Mouse (Mus musculus) hindbrain, embryonic 14.5 days (tissue): ENCODE measurements at regions not wholly inside any gene's neighbourhood (a gene's known extent, or its start where the extent isn't known, plus 50 kb on each side); places are given as distances from the start of the nearest gene placed in this dataset.
A peak's percentile ranks its signal among the peaks of the same experiment; 100 is the strongest.

Source experiments
- ATAC-seq: fragments of 200-750 bp; cut with Nextera tagmentation; 2 replicates; pipeline ENCODE4 v1.8.0; 2017; ENCODE audit warnings: moderate number of reproducible peaks, mild to moderate bottlenecking, moderate TSS enrichment, moderate library complexity; ENCODE audit not compliant: low FRiP score
- DNase-seq: peaks from one replicate; pipeline ENCODE4 v3.0.0-alpha.2; 2015; ENCODE audit warnings: low spot score
- H3K27ac ChIP-seq: fragments of 300-500 bp; sonication (generic); 2 replicates; pipeline ENCODE4 v1.5.1; 2014; ENCODE audit warnings: mild to moderate bottlenecking, moderate library complexity
- H3K27me3 ChIP-seq: fragments of 300-500 bp; sonication (generic); 2 replicates; pipeline ENCODE4 v1.6.1; 2014; ENCODE audit warnings: mild to moderate bottlenecking, low read length, mixed read lengths; ENCODE audit not compliant: control insufficient read depth, insufficient read depth
- H3K36me3 ChIP-seq: fragments of 300-500 bp; sonication (generic); replicated peaks from 2 replicates; pipeline ENCODE4 v1.6.1; 2014; ENCODE audit not compliant: control insufficient read depth, insufficient read depth
- H3K4me1 ChIP-seq: fragments of 300-500 bp; sonication (generic); replicated peaks from 2 replicates; pipeline ENCODE4 v1.6.1; 2014; ENCODE audit warnings: antibody characterized with exemption, low read length, mixed read lengths; ENCODE audit not compliant: control insufficient read depth, insufficient read depth
- H3K4me2 ChIP-seq: fragments of 300-500 bp; sonication (generic); replicated peaks from 2 replicates; pipeline ENCODE4 v1.6.1; 2014; ENCODE audit warnings: mild to moderate bottlenecking, moderate library complexity
- H3K4me3 ChIP-seq: fragments of 300-500 bp; sonication (generic); replicated peaks from 2 replicates; pipeline ENCODE4 v1.5.1; 2014; ENCODE audit warnings: mild to moderate bottlenecking, low read length
- H3K9ac ChIP-seq: fragments of 300-500 bp; sonication (generic); 2 replicates; pipeline ENCODE4 v1.6.1; 2014
- H3K9me3 ChIP-seq: fragments of 300-500 bp; sonication (generic); 2 replicates; pipeline ENCODE4 v1.6.1; 2016; ENCODE audit warnings: low read length; ENCODE audit not compliant: control insufficient read depth
- WGBS: fragments of 180-500 bp; shearing (Covaris S2); extraction: QIAGEN DNeasy Blood & Tissue Kit; methylation state at CpG from one replicate; pipeline ENCODE4 v1.1.7; 2014; 5-methylcytosine and 5-hydroxymethylcytosine counted together

GRCm38 (mm10) chr10:119395048-119395447, 58.6 kb upstream of the Grip1 start:
- Histone ChIP-seq H3K27ac (no peak overlapping the region), H3K4me2 (no peak overlapping the region), H3K4me1 (no peaks in the 10 kb centered on the region), H3K9me3 (no peaks in the 10 kb centered on the region), H3K9ac (no peak overlapping the region), H3K27me3 (no peaks in the 10 kb centered on the region), H3K36me3 (no peaks in the 10 kb centered on the region), H3K4me3 (no peak overlapping the region)
- DNase-seq (peak; percentile 39), ATAC-seq (no peak)
- 59% methylated on average over 5 of the region's 5 CpGs for WGBS

DNA sequence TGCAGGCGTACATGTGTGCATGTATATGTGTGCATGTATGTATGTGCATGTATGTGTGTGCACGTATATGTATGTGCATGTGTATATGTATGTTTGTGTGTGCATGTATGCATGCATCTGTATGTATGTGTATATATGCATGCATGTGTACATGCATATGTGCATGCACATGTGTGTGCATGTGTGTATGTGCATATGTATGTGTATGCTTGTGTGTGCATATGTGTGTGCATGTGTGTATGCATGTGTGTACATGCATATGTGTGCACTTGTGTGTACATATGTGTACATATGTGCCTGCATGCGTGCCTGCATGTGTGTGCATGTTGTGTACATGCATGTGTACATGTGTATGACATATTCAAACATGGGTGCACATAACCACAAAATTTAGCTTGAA, 65.7 kb upstream of the Grip1 start:
- WGBS = 94% methylated on average over 3 of the region's 3 CpGs
- no peaks in the 10 kb centered on the region for H3K9me3 ChIP-seq
- no peak overlapping the region for H3K4me2 ChIP-seq
- no peaks in the 10 kb centered on the region for H3K27me3 ChIP-seq
- DNase-seq = no peak
- no peak for ATAC-seq
- H3K27ac ChIP-seq = no peak overlapping the region
- H3K36me3 ChIP-seq = no peaks in the 10 kb centered on the region
- no peak overlapping the region for H3K4me3 ChIP-seq
- no peak overlapping the region for H3K9ac ChIP-seq
- no peaks in the 10 kb centered on the region for H3K4me1 ChIP-seq

GRCm38 (mm10) chr10:119382257-119382656, 71.4 kb upstream of the Grip1 start:
- no peak for ATAC-seq
- Histone ChIP-seq H3K9ac (no peak overlapping the region), H3K9me3 (no peaks in the 10 kb centered on the region), H3K27me3 (no peaks in the 10 kb centered on the region), H3K27ac (no peak overlapping the region), H3K4me3 (no peak overlapping the region), H3K4me1 (no peaks in the 10 kb centered on the region), H3K36me3 (no peaks in the 10 kb centered on the region), H3K4me2 (no peak overlapping the region)
- 91% methylated on average over 11 of the region's 11 CpGs for WGBS
- DNase-seq = no peak

DNA sequence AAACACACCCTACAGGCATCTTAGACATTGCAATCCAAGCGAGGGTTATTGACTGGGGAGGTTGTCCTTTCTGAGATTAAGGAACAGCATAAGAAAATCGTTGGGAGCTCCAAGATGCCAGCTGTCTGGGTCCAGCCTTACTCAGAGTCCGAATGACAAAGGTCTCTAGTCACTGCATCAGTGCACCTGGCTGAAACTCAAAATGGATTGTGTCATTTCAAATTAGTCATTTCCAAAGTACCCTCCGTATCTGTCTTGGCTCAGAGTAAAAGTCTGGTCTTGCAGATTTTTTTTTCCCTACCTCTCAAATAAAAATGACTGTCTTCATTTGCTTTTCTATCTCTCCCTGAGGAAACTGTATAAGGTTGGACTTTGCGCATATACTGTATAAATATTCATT, 85.1 kb upstream of the Grip1 start:
- H3K9ac ChIP-seq = no peak overlapping the region
- no peaks in the 10 kb centered on the region for H3K36me3 ChIP-seq
- H3K27me3 ChIP-seq = no peaks in the 10 kb centered on the region
- H3K27ac ChIP-seq = no peak overlapping the region
- ATAC-seq (no peak), DNase-seq (no peak)
- H3K4me3 ChIP-seq = no peak overlapping the region
- H3K4me2 ChIP-seq = no peak overlapping the region
- 65% methylated on average over 5 of the region's 5 CpGs for WGBS
- H3K4me1 ChIP-seq = 0 out of 2 replicates have a peak, but pooled peaks cover 3% of the 10 kb centered on the region
- no peaks in the 10 kb centered on the region for H3K9me3 ChIP-seq

DNA sequence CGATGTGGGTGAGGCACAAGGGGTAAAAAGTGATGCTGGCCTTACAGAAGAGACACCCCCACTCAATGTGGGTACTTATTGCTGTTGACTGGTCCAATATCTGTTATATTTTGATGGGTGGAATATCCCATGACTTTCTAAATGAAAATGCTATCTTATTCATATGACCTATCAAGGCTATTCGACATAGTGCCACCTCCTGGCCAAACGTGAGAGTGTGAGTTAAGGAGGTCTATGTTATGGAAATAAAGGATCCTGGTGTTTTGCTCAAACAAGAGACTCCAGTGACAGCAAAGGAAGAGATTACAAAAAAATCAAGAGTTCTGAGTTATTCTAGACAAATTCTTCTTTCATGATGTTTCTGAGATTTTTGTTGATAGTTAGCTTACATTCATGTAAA, 90.0 kb upstream of the Grip1 start:
- Histone ChIP-seq H3K27ac (no peak overlapping the region), H3K9me3 (no peaks in the 10 kb centered on the region), H3K9ac (no peak overlapping the region), H3K27me3 (no peaks in the 10 kb centered on the region), H3K4me2 (no peak overlapping the region), H3K4me1 (no peaks in the 10 kb centered on the region), H3K36me3 (no peaks in the 10 kb centered on the region), H3K4me3 (no peak overlapping the region)
- 45% methylated on average over 3 of the region's 3 CpGs for WGBS
- DNase-seq (peak; percentile 50), ATAC-seq (no peak)

GRCm38 (mm10) chr10:119358730-119359292, 94.8 kb upstream of the Grip1 start:
- 71% methylated on average over 7 of the region's 7 CpGs for WGBS
- H3K36me3 ChIP-seq = no peaks in the 10 kb centered on the region
- H3K4me1 ChIP-seq = no peaks in the 10 kb centered on the region
- no peak overlapping the region for H3K4me3 ChIP-seq
- ATAC-seq (no peak), DNase-seq (no peak)
- no peak overlapping the region for H3K9ac ChIP-seq
- H3K9me3 ChIP-seq = no peaks in the 10 kb centered on the region
- no peak overlapping the region for H3K4me2 ChIP-seq
- H3K27me3 ChIP-seq = no peaks in the 10 kb centered on the region
- H3K27ac ChIP-seq = no peak overlapping the region

DNA sequence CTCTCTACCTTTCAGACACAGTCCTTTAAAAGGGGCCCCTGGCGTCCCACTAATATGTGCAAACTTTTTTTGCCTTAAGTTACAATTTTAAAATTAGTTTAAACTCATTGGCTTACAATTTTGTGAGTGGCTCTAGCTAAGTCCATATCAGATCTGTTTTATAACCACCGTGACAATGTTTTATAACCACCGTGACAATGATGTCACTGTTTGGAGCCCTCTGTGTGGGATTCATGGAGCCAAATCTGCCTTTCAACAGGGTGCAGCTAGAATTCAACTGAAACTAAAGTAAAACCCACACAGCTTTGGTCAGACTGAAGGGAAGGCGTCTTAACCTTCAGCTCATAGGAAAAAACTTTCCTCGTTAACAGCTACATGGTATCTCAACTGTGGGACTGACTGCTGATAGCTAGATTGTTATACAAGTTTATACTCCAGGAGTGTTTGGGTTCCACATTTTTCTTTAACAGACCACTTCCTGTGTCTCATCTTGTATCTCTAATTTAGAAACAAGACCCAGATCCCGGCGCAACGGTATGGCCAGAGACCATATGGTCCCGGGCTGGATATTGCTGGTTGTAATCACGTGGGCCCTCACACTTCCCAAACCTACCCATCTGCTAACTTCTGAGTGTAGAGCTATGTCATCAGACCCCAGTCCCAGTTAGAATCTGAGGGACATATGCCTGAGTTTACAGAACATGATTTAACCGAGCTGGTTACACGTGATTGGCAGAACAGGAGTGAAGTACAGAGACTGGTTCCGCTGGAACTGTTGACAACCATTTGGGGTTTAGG, 102.7 kb upstream of the Cand1 start:
- Histone ChIP-seq H3K27ac (no peak overlapping the region), H3K4me2 (no peak overlapping the region), H3K36me3 (no peaks in the 10 kb centered on the region), H3K9me3 (0 out of 2 replicates have a peak, but pooled peaks cover 9% of the 10 kb centered on the region), H3K9ac (no peak overlapping the region), H3K4me1 (no peaks in the 10 kb centered on the region), H3K27me3 (no peaks in the 10 kb centered on the region), H3K4me3 (no peak overlapping the region)
- no peak for DNase-seq
- ATAC-seq = no peak
- 90% methylated on average over 13 of the region's 13 CpGs for WGBS

- Histone ChIP-seq H3K36me3 (no peaks in the 10 kb centered on the region), H3K9ac (no peak overlapping the region), H3K4me1 (no peaks in the 10 kb centered on the region), H3K4me2 (no peak overlapping the region), H3K27ac (no peak overlapping the region), H3K4me3 (no peak overlapping the region), H3K9me3 (0 out of 2 replicates have a peak, but pooled peaks cover 3% of the 10 kb centered on the region), H3K27me3 (no peaks in the 10 kb centered on the region)
- WGBS = 66% methylated on average over 8 of the region's 8 CpGs
- ATAC-seq = no peak
- DNase-seq = no peak
Measured at GRCm38 (mm10) chr10:119340323-119340722, 100.5 kb upstream of the Cand1 start.

DNA sequence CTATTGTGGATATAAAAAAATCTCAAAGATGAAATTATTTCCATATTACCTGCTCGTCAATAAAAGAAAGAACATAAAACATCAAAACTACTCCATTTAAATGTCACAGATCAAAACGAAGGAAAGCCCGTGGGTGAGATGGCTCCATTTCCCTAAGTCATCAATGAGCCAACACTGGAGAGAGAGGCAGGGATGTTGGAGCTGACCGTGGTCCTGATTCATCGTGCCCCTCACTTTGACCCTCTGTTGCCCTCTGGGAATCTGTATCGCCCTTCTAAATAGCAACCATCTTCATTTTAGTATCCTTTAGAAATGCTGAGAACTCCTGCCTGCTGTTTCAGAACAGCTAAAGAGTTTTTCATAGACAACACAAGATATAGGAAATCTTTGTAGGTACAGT, 87.1 kb upstream of the Cand1 start:
- no peak overlapping the region for H3K27ac ChIP-seq
- H3K36me3 ChIP-seq = no peaks in the 10 kb centered on the region
- H3K4me2 ChIP-seq = no peak overlapping the region
- ATAC-seq (no peak), DNase-seq (no peak)
- no peaks in the 10 kb centered on the region for H3K27me3 ChIP-seq
- no peak overlapping the region for H3K9ac ChIP-seq
- H3K9me3 ChIP-seq = no peaks in the 10 kb centered on the region
- H3K4me3 ChIP-seq = no peak overlapping the region
- 43% methylated on average over 6 of the region's 6 CpGs for WGBS
- no peaks in the 10 kb centered on the region for H3K4me1 ChIP-seq
